Mouse (Mus musculus) MEL (cell line): ENCODE measurements around the gene Tnks1bp1.

Source experiments
- CTCF ChIP-seq, 3 experiments: IDR thresholded peaks in 2 of 3; conservative IDR thresholded peaks in 1 of 3; 2 replicates each; pipeline ENCODE4 v1.5.1; 2011 to 2012; ENCODE audit warnings: low read length in 3 of 3, low read depth in 2 of 3, mild to moderate bottlenecking in 2 of 3, improper control_type of control experiment in 1 of 3, inconsistent platforms in 1 of 3, mixed read lengths in 1 of 3, moderate library complexity in 1 of 3; ENCODE audit not compliant: control insufficient read depth in 1 of 3, insufficient read depth in 1 of 3, poor library complexity in 1 of 3, severe bottlenecking in 1 of 3
- ELF1 ChIP-seq: IDR thresholded peaks from 2 replicates; pipeline ENCODE4 v1.6.1; 2014; ENCODE audit warnings: low read depth, mild to moderate bottlenecking, inconsistent platforms, low read length, improper control_type of control experiment, moderate library complexity
- GABPA ChIP-seq: IDR thresholded peaks from 2 replicates; pipeline ENCODE4 v1.6.1; 2012; ENCODE audit warnings: low read depth, mild to moderate bottlenecking, inconsistent platforms, low read length, improper control_type of control experiment, moderate library complexity
- GATA1 ChIP-seq: IDR thresholded peaks from 2 replicates; pipeline ENCODE4 v1.6.1; 2011; ENCODE audit warnings: low read depth, low read length, improper control_type of control experiment
- POLR2A ChIP-seq, 2 experiments: IDR thresholded peaks; 2 replicates each; pipeline ENCODE4 v1.6.1; 2011 to 2012; ENCODE audit warnings: low read length in 2 of 2, mild to moderate bottlenecking in 2 of 2, control low read depth in 1 of 2, improper control_type of control experiment in 1 of 2, low read depth in 1 of 2, moderate library complexity in 1 of 2; ENCODE audit not compliant: control insufficient read depth in 1 of 2, insufficient read depth in 1 of 2, poor library complexity in 1 of 2
- POLR2AphosphoS2 ChIP-seq: IDR thresholded peaks from 2 replicates; pipeline ENCODE4 v1.6.1; 2011; ENCODE audit warnings: low read length, improper control_type of control experiment
- TAL1 ChIP-seq: IDR thresholded peaks from 2 replicates; pipeline ENCODE4 v1.6.1; 2012; ENCODE audit warnings: mild to moderate bottlenecking, inconsistent platforms, low read length, moderate library complexity, mixed read lengths
- UBTF ChIP-seq: IDR thresholded peaks from 2 replicates; pipeline ENCODE4 v1.6.1; 2012; ENCODE audit warnings: low read depth, mild to moderate bottlenecking, inconsistent platforms, low read length, improper control_type of control experiment, moderate library complexity, borderline replicate concordance; ENCODE audit not compliant: insufficient read depth

DNA sequence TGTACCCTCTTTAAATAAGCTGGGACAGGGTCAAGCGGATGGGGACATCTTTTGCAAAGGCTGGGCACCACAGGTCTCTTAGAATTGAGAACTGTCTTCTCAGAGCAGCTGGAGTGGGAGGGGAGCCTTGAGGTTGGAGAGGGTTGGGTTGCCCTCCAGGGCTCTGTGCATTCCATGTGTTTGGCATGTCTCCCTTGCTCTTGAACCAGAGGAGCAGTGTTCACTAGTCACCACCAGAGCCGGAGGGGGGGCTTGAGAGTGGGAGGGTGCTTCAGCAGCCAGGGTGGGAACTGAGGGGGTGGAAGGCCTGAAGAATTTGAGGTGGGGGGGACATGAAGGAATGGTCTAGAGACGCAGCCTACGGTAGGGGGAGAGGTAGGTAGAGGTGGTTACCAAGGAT, 1.5 kb downstream of the Tnks1bp1 start:
- no peak for TF ChIP-seq TAL1
- TF ChIP-seq GATA1 = no peak
- TF ChIP-seq ELF1 = no peak
- no peak for TF ChIP-seq POLR2AphosphoS2
- TF ChIP-seq GABPA = no peak
- TF ChIP-seq POLR2A (IDR thresholded peaks at IDR 0.05; ENCODE audit: control insufficient read depth in 1 of 2, insufficient read depth in 1 of 2, low read depth in 1 of 2, low read length in 2 of 2, poor library complexity in 1 of 2) = no peak
- TF ChIP-seq UBTF = no peak
- no peak for TF ChIP-seq CTCF (IDR thresholded peaks at IDR 0.05 in 2 of 3, conservative IDR thresholded peaks at IDR 0.05 in 1 of 3; ENCODE audit: control insufficient read depth in 1 of 3, insufficient read depth in 1 of 3, low read depth in 2 of 3, low read length in 3 of 3, poor library complexity in 1 of 3, severe bottlenecking in 1 of 3)
